Mouse (Mus musculus) lung, embryonic 16.5 days (tissue): Measurements from ENCODE around the gene Ccdc184. TPM values are rescaled to one million over a fixed set of nuclear protein-coding genes. Genes with fewer than 3 reads are reported as not detected.
A peak's percentile ranks its signal among the peaks of the same experiment; 100 is the strongest.

Experiments
- ATAC-seq: fragments of 200-750 bp; cut with Nextera tagmentation; 2 replicates; pipeline ENCODE4 v1.8.0; 2017; ENCODE audit warnings: low read depth, mild to moderate bottlenecking, moderate library complexity
- H3K27ac ChIP-seq: fragments of 300-500 bp; sonication (generic); 2 replicates; pipeline ENCODE4 v1.5.1; 2014; ENCODE audit warnings: mild to moderate bottlenecking, control low read depth, low read length
- H3K27me3 ChIP-seq: fragments of 300-500 bp; sonication (generic); 2 replicates; pipeline ENCODE4 v1.6.1; 2014; ENCODE audit warnings: low read depth, low read length, mixed read lengths; ENCODE audit not compliant: control insufficient read depth, insufficient read depth
- H3K36me3 ChIP-seq: fragments of 300-500 bp; sonication (generic); 2 replicates; pipeline ENCODE4 v1.6.1; 2014; ENCODE audit warnings: low read length; ENCODE audit not compliant: control insufficient read depth, insufficient read depth
- H3K4me1 ChIP-seq: fragments of 300-500 bp; sonication (generic); replicated peaks from 2 replicates; pipeline ENCODE4 v1.6.1; 2014; ENCODE audit warnings: low read length, mixed read lengths; ENCODE audit not compliant: control insufficient read depth, insufficient read depth
- H3K4me2 ChIP-seq: fragments of 300-500 bp; sonication (generic); 2 replicates; pipeline ENCODE4 v1.6.1; 2014; ENCODE audit warnings: low read depth, low read length, control low read depth
- H3K4me3 ChIP-seq: fragments of 300-500 bp; sonication (generic); 2 replicates; pipeline ENCODE4 v1.5.1; 2014; ENCODE audit warnings: mild to moderate bottlenecking, low read length, control low read depth
- H3K9ac ChIP-seq: fragments of 300-500 bp; sonication (generic); 2 replicates; pipeline ENCODE4 v1.6.1; 2014; ENCODE audit warnings: low read length, control low read depth
- H3K9me3 ChIP-seq: fragments of 300-500 bp; sonication (generic); 2 replicates; pipeline ENCODE4 v1.6.1; 2016; ENCODE audit warnings: low read length; ENCODE audit not compliant: control insufficient read depth
- WGBS: fragments of 180-500 bp; shearing (Covaris S2); extraction: QIAGEN DNeasy Blood & Tissue Kit; methylation state at CpG from one replicate; pipeline ENCODE4 v1.1.7; 2014; 5-methylcytosine and 5-hydroxymethylcytosine counted together
- polyA plus RNA-seq: library from polyadenylated mRNA; unstranded; fragments of >200 nt; fragmentation: Nextera tagmentation; extraction: Ambion mirVana; gene quantifications from 2 replicates; pipeline ENCODE4 v1.2.1, GENCODE M21; 2015

Gene Ccdc184
- polyA plus RNA-seq, 1 experiment from 2014 or later, result 0.24 TPM

- 77% methylated on average over 5 of the region's 5 CpGs for WGBS
- peaks cover 52% of the 10 kb centered on the region for H3K27me3 ChIP-seq
These were observed 1.4 kb upstream of the Ccdc184 start, which contains the start of gene Asb8 for GRCm38 (mm10) chr15:98165525-98165924. Gene Asb8, minus strand, starts transcription at chr15:98165625.

GRCm38 (mm10) chr15:98167645-98168621 is 975 bp downstream of the Ccdc184 start:
- H3K27ac ChIP-seq, result no peak overlapping the region
- peak overlapping the region; percentile 54 for H3K4me2 ChIP-seq
- H3K27me3 ChIP-seq, result peaks cover 73% of the 10 kb centered on the region
- no peaks in the 10 kb centered on the region for H3K36me3 ChIP-seq
- no peak overlapping the region for H3K9ac ChIP-seq
- ATAC-seq, result peak; percentile 79
- peak overlapping the region; percentile 39 for H3K4me3 ChIP-seq
- WGBS, result 2% methylated on average over 68 of the region's 69 CpGs
- H3K9me3 ChIP-seq, result no peaks in the 10 kb centered on the region
- H3K4me1 ChIP-seq, result peaks cover 9% of the 10 kb centered on the region

More at GRCm38 (mm10) chr15:98165525-98165924, 1.4 kb upstream of the Ccdc184 start, which contains the start of gene Asb8:
- Histone ChIP-seq H3K9ac (no peak within 1 kb of the TSS), H3K27ac (no peak within 1 kb of the TSS), H3K4me2 (no peak within 1 kb of the TSS), H3K9me3 (no peaks in the 10 kb centered on the region), H3K4me1 (peaks cover 9% of the 10 kb centered on the region), H3K4me3 (no peak within 1 kb of the TSS), H3K36me3 (no peaks in the 10 kb centered on the region)
- ATAC-seq, result no peak

- Histone ChIP-seq H3K4me1 (peaks cover 9% of the 10 kb centered on the region), H3K27me3 (peaks cover 78% of the 10 kb centered on the region), H3K9me3 (no peaks in the 10 kb centered on the region), H3K27ac (no peak overlapping the region), H3K4me2 (no peak overlapping the region), H3K9ac (no peak overlapping the region), H3K36me3 (no peaks in the 10 kb centered on the region), H3K4me3 (no peak overlapping the region)
- no peak for ATAC-seq
- 6% methylated on average over 19 of the region's 19 CpGs for WGBS
These were observed 1.7 kb downstream of the Ccdc184 start for GRCm38 (mm10) chr15:98168622-98169004.

- no peak for ATAC-seq
- H3K9me3 ChIP-seq, result no peaks in the 10 kb centered on the region
- no peak overlapping the region for H3K4me3 ChIP-seq
- no peak overlapping the region for H3K9ac ChIP-seq
- H3K4me1 ChIP-seq, result peaks cover 9% of the 10 kb centered on the region
- no peak overlapping the region for H3K4me2 ChIP-seq
- WGBS, result 19% methylated on average over 7 of the region's 7 CpGs
- peaks cover 76% of the 10 kb centered on the region for H3K27me3 ChIP-seq
- H3K27ac ChIP-seq, result no peak overlapping the region
- H3K36me3 ChIP-seq, result no peaks in the 10 kb centered on the region
These were observed 3.4 kb downstream of the Ccdc184 start for GRCm38 (mm10) chr15:98170365-98170764.

- Histone ChIP-seq H3K9me3 (no peaks in the 10 kb centered on the region), H3K27ac (no peak overlapping the region), H3K4me1 (peaks cover 9% of the 10 kb centered on the region), H3K27me3 (peaks cover 74% of the 10 kb centered on the region), H3K36me3 (no peaks in the 10 kb centered on the region), H3K4me2 (no peak overlapping the region), H3K4me3 (no peak overlapping the region), H3K9ac (no peak overlapping the region)
- ATAC-seq, result no peak
- 59% methylated on average over 9 of the region's 9 CpGs for WGBS
These were observed 4.0 kb downstream of the Ccdc184 start for GRCm38 (mm10) chr15:98170917-98171316.

GRCm38 (mm10) chr15:98172113-98172512 is 5.2 kb downstream of the Ccdc184 start:
- Histone ChIP-seq H3K27ac (no peak overlapping the region), H3K9ac (no peak overlapping the region), H3K36me3 (no peaks in the 10 kb centered on the region), H3K4me2 (no peak overlapping the region), H3K9me3 (no peaks in the 10 kb centered on the region), H3K4me3 (no peak overlapping the region), H3K4me1 (peaks cover 9% of the 10 kb centered on the region), H3K27me3 (peaks cover 62% of the 10 kb centered on the region)
- WGBS, result 53% methylated on average over 5 of the region's 5 CpGs
- no peak for ATAC-seq

GRCm38 (mm10) chr15:98173821-98174220 is 6.9 kb downstream of the Ccdc184 start:
- WGBS, result 38% methylated on average over 8 of the region's 8 CpGs
- ATAC-seq, result no peak
- no peak overlapping the region for H3K9ac ChIP-seq
- H3K4me3 ChIP-seq, result no peak overlapping the region
- H3K4me1 ChIP-seq, result no peaks in the 10 kb centered on the region
- H3K27ac ChIP-seq, result no peak overlapping the region
- peaks cover 46% of the 10 kb centered on the region for H3K27me3 ChIP-seq
- H3K36me3 ChIP-seq, result no peaks in the 10 kb centered on the region
- no peaks in the 10 kb centered on the region for H3K9me3 ChIP-seq
- no peak overlapping the region for H3K4me2 ChIP-seq

- ATAC-seq, result no peak
- Histone ChIP-seq H3K36me3 (no peaks in the 10 kb centered on the region), H3K27me3 (peaks cover 15% of the 10 kb centered on the region), H3K4me3 (no peak overlapping the region), H3K4me2 (no peak overlapping the region), H3K27ac (no peak overlapping the region), H3K4me1 (0 out of 2 replicates have a peak, but pooled peaks cover 6% of the 10 kb centered on the region), H3K9ac (no peak overlapping the region), H3K9me3 (no peaks in the 10 kb centered on the region)
- WGBS, result 54% methylated on average over 3 of the region's 3 CpGs
These were observed 10.4 kb downstream of the Ccdc184 start for GRCm38 (mm10) chr15:98177320-98177719.

- H3K27ac ChIP-seq, result peak overlapping the region; percentile 35; the same call in 1 of the 2 replicates
These were observed 13.7 kb downstream of the Ccdc184 start for GRCm38 (mm10) chr15:98180567-98181131.

More at GRCm38 (mm10) chr15:98180567-98181131, 13.7 kb downstream of the Ccdc184 start:
- no peak for ATAC-seq
- Histone ChIP-seq H3K4me1 (0 out of 2 replicates have a peak, but pooled peaks cover 6% of the 10 kb centered on the region), H3K4me2 (peak overlapping the region; percentile 69), H3K9me3 (no peaks in the 10 kb centered on the region), H3K9ac (peak overlapping the region; percentile 49; the same call in 1 of the 2 replicates), H3K4me3 (peak overlapping the region; percentile 61), H3K27me3 (peaks cover 4% of the 10 kb centered on the region; the same call in 1 of the 2 replicates), H3K36me3 (no peaks in the 10 kb centered on the region)
- WGBS, result 7% methylated on average over 26 of the region's 26 CpGs
